Mouse (Mus musculus): ENCODE data around the gene Anapc11. TPM values are rescaled to one million over a fixed set of nuclear protein-coding genes. Genes with fewer than 3 reads are reported as not detected.

Gene Anapc11
- polyA plus RNA-seq, 1 experiment from 2014 or later: 195 TPM

DNA sequence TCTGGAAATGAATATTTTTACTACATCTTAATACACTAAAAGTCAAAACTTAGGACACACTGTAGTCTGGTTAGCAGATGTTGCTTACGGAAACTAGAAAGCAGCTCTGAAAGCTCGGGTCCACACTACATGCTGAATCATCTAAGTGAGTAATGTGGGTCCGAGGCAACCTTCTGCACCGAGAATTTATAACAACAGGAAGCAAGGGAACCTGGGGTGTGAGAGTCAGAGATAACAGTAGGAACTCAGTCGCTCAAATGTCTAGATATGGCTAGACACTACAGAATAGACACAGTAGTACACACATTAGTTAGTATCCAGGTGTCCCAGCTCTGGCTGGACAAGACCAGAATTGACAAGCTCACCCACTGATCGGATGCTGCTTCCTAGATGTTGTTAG is 9.7 kb upstream of the Anapc11 start:
- H3K27ac ChIP-seq (ENCODE audit: low read depth, low read length): no peak overlapping the region
- H3K4me1 ChIP-seq (replicated peaks; ENCODE audit: control insufficient read depth, insufficient read depth, low read length): no peaks in the 10 kb centered on the region
- no peak for ATAC-seq (ENCODE audit: low FRiP score)
- H3K9ac ChIP-seq (ENCODE audit: low read depth, low read length): no peak overlapping the region
- no peak overlapping the region for H3K4me2 ChIP-seq (replicated peaks; ENCODE audit: low read depth, low read length)
- no peaks in the 10 kb centered on the region for H3K9me3 ChIP-seq (ENCODE audit: control insufficient read depth, low read length)
- H3K27me3 ChIP-seq (ENCODE audit: control insufficient read depth, insufficient read depth, low read length): no peaks in the 10 kb centered on the region
- 94% methylated on average over 6 of the region's 6 CpGs for WGBS
- H3K4me3 ChIP-seq (ENCODE audit: low read depth, low read length): no peak overlapping the region
- no peak for DNase-seq (ENCODE audit: low spot score)
- peaks cover 27% of the 10 kb centered on the region for H3K36me3 ChIP-seq (ENCODE audit: control insufficient read depth, insufficient read depth, low read length)

DNA sequence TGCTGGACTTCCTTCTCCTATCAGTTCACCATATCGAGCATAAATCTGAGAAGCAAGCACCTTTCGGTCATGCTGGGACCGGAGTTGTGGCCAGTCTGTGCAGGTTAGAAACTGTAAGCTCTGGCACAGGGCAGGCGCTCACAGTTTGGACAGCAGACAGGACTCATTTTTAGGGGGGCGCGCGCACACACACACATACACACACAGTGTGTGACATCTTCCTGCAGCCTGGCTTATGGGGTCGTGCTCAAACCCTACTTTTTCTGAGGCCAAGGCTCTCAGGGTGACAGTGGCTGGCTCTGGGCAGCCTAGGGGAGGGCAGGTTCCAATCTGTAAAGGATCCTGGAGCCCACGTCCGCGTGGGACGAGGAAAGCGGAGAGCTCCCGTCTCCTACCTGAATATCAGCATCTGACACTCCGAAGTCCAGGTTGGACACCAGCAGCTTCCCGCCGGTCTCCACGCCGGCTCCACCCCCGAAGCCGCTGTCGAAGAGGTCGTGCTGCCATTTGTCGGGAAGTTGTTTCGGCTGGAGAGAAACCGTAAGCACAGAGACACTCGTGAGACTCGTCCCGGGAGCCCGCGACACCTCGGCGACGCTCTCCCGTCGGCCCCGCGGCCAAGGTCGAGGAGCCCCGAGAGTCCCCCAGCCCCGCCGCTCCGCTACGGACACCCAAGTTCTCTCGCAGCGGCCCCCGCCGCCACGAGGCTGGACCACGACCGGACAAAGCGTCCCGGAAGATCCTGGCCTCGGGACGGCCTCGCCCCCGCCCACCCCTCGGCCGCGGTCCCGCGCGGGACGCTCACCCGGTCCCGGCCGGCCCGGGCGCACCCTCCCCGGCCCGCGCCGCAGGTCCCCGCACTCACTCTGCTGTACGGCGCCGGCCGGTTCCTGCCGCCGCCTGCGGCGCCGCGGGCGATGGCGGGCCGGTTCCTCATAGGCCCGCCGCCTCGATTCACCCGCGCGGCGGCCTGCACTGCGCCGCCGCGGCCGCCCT is 683 bp upstream of the Anapc11 start:
- H3K27me3 ChIP-seq (ENCODE audit: control insufficient read depth, insufficient read depth, low read length): no peaks in the 10 kb centered on the region
- peaks cover 15% of the 10 kb centered on the region for H3K36me3 ChIP-seq (ENCODE audit: control insufficient read depth, insufficient read depth, low read length)
- ATAC-seq (ENCODE audit: low FRiP score) (peak; percentile 73), DNase-seq (ENCODE audit: low spot score) (no peak)
- peak overlapping the region; percentile 88 for H3K27ac ChIP-seq (ENCODE audit: low read depth, low read length)
- peaks cover 7% of the 10 kb centered on the region; the same call in 1 of the 2 replicates for H3K4me1 ChIP-seq (replicated peaks; ENCODE audit: control insufficient read depth, insufficient read depth, low read length)
- H3K9me3 ChIP-seq (ENCODE audit: control insufficient read depth, low read length): no peaks in the 10 kb centered on the region
- H3K9ac ChIP-seq (ENCODE audit: low read depth, low read length): peak overlapping the region; percentile 99
- H3K4me3 ChIP-seq (ENCODE audit: low read depth, low read length): peak overlapping the region; percentile 100
- peak overlapping the region; percentile 92 for H3K4me2 ChIP-seq (replicated peaks; ENCODE audit: low read depth, low read length)
- 6% methylated on average over 59 of the region's 99 CpGs for WGBS

DNA sequence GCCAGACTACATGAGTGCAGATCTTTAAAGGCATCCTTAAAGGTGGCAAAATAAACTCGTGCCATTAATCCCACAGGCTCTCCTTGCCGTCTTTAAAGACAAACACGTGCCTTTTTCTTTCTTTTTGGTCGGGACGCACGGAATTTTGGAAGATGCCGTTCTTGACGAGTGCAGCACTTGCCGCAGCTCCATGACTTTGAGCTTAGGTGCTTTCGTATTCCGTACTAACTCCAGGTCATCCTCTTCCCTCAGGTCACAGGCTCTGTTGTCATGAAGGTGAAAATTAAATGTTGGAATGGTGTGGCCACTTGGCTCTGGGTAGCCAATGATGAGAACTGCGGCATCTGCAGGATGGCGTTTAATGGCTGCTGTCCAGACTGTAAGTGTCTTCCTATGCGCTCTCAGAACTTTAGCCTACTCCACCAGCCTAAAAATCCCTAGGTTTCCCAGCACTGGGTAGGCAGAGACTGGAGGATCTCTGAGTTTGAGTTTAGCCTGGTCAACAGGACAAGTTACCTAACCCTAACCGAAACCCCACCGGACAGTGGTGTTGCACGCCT is 849 bp downstream of the Anapc11 start:
- no peak for DNase-seq (ENCODE audit: low spot score)
- Histone ChIP-seq H3K27me3 (ENCODE audit: control insufficient read depth, insufficient read depth, low read length) (no peaks in the 10 kb centered on the region), H3K27ac (ENCODE audit: low read depth, low read length) (no peak overlapping the region), H3K4me2 (replicated peaks; ENCODE audit: low read depth, low read length) (peak overlapping the region; percentile 76), H3K36me3 (ENCODE audit: control insufficient read depth, insufficient read depth, low read length) (peaks cover 10% of the 10 kb centered on the region), H3K4me3 (ENCODE audit: low read depth, low read length) (peak overlapping the region; percentile 100), H3K4me1 (replicated peaks; ENCODE audit: control insufficient read depth, insufficient read depth, low read length) (peaks cover 7% of the 10 kb centered on the region; the same call in 1 of the 2 replicates), H3K9ac (ENCODE audit: low read depth, low read length) (peak overlapping the region; percentile 64), H3K9me3 (ENCODE audit: control insufficient read depth, low read length) (no peaks in the 10 kb centered on the region)
- WGBS: 48% methylated on average over 17 of the region's 17 CpGs
- no peak for ATAC-seq (ENCODE audit: low FRiP score)

DNA sequence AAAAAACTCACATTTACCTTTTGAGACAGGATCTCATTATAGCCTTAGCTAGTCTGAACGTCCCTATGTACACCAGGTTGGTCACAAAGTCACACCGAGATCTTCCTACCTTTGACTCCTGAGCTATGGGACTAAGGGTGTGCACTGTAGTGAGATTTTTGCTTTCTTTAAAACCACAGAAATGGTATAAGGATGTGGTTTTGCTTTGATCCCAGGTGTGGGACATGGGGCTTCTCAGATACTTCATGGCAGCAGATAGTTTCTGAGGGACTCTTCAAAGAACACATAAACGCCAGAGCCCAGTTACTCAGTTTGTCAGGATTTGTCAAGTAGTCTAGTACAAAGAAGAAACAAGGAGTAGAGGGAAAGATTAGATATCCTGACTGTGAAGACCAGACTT is 2.5 kb downstream of the Anapc11 start:
- 98% methylated on average over 3 of the region's 3 CpGs for WGBS
- Histone ChIP-seq H3K9me3 (ENCODE audit: control insufficient read depth, low read length) (no peaks in the 10 kb centered on the region), H3K27ac (ENCODE audit: low read depth, low read length) (no peak overlapping the region), H3K4me2 (replicated peaks; ENCODE audit: low read depth, low read length) (no peak overlapping the region), H3K4me3 (ENCODE audit: low read depth, low read length) (no peak overlapping the region), H3K27me3 (ENCODE audit: control insufficient read depth, insufficient read depth, low read length) (no peaks in the 10 kb centered on the region), H3K9ac (ENCODE audit: low read depth, low read length) (no peak overlapping the region), H3K36me3 (ENCODE audit: control insufficient read depth, insufficient read depth, low read length) (peaks cover 7% of the 10 kb centered on the region; the same call in 1 of the 2 replicates), H3K4me1 (replicated peaks; ENCODE audit: control insufficient read depth, insufficient read depth, low read length) (peaks cover 7% of the 10 kb centered on the region; the same call in 1 of the 2 replicates)
- no peak for ATAC-seq (ENCODE audit: low FRiP score)
- no peak for DNase-seq (ENCODE audit: low spot score)

DNA sequence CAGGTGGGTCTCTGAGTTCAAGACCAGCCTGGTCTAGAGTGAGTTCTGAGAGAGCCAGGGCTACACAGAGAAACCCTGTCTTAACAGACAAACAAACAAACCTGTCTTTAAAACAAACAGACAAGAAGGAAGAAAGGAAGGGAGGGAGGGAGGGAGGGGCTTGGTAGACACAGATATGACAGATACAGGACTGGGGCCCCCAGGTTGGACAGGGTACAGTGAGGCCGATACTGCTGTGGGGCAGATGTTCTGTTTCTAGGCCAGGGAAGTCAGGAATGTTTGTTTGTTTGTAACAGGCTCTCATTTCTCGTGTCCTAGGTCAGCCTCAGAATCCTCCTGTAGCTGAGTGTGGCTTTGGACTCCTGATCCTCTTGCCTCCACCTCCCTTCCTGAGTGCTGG is 5.3 kb downstream of the Anapc11 start:
- H3K4me2 ChIP-seq (replicated peaks; ENCODE audit: low read depth, low read length): no peak overlapping the region
- H3K36me3 ChIP-seq (ENCODE audit: control insufficient read depth, insufficient read depth, low read length): no peaks in the 10 kb centered on the region
- H3K27ac ChIP-seq (ENCODE audit: low read depth, low read length): no peak overlapping the region
- ATAC-seq (ENCODE audit: low FRiP score) (no peak), DNase-seq (ENCODE audit: low spot score) (no peak)
- H3K4me1 ChIP-seq (replicated peaks; ENCODE audit: control insufficient read depth, insufficient read depth, low read length): peaks cover 3% of the 10 kb centered on the region; the same call in 1 of the 2 replicates
- H3K9ac ChIP-seq (ENCODE audit: low read depth, low read length): no peak overlapping the region
- WGBS: 94% methylated on average over 2 of the region's 2 CpGs
- H3K27me3 ChIP-seq (ENCODE audit: control insufficient read depth, insufficient read depth, low read length): peaks cover 8% of the 10 kb centered on the region; the same call in 1 of the 2 replicates
- no peaks in the 10 kb centered on the region for H3K9me3 ChIP-seq (ENCODE audit: control insufficient read depth, low read length)
- H3K4me3 ChIP-seq (ENCODE audit: low read depth, low read length): no peak overlapping the region

DNA sequence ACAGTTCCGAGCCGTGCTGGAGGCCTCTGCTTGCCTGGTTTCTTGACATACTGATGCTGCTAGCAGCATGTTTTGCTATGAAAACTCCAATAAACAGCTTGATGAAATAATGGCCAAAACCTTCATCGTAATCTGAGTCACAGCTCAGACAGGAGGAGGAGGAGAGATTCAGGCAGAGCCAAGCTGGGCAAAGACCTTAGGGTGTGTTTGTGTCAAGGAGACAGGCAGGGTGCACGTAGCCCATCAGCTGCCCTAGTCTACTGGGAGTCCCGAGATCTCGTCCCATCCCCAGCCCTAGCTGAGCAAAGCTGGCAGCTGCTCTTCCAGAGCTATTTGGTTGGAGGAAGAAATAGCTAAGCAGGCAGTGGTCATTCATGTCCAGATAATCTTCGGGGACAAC is 7.4 kb downstream of the Anapc11 start:
- Histone ChIP-seq H3K9me3 (ENCODE audit: control insufficient read depth, low read length) (no peaks in the 10 kb centered on the region), H3K4me2 (replicated peaks; ENCODE audit: low read depth, low read length) (no peak overlapping the region), H3K4me3 (ENCODE audit: low read depth, low read length) (no peak overlapping the region), H3K36me3 (ENCODE audit: control insufficient read depth, insufficient read depth, low read length) (no peaks in the 10 kb centered on the region), H3K9ac (ENCODE audit: low read depth, low read length) (no peak overlapping the region), H3K27me3 (ENCODE audit: control insufficient read depth, insufficient read depth, low read length) (peaks cover 13% of the 10 kb centered on the region; the same call in 1 of the 2 replicates), H3K27ac (ENCODE audit: low read depth, low read length) (no peak overlapping the region), H3K4me1 (replicated peaks; ENCODE audit: control insufficient read depth, insufficient read depth, low read length) (peaks cover 7% of the 10 kb centered on the region; the same call in 1 of the 2 replicates)
- DNase-seq (ENCODE audit: low spot score) (no peak), ATAC-seq (ENCODE audit: low FRiP score) (no peak)
- 88% methylated on average over 7 of the region's 7 CpGs for WGBS

DNA sequence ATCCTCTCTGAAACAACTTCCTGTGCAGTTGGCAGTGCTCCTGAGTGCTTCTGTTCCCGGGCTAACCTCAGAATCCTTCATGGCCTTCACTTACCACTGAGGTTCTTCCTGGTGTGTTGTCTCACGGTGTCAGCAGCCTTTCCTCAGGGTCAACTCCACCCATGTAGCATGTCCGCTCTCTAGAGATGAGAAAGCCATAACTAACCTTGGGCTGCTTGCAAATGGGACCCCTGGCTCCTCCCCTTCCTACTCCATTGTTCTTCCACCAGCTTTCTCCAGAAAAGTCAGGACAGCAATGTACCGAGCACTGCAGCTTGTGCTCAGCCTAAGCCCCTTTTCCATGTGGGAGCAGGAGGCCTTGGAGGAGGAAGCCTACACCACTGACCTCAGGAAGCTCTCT is 8.5 kb downstream of the Anapc11 start:
- H3K4me2 ChIP-seq (replicated peaks; ENCODE audit: low read depth, low read length): no peak overlapping the region
- no peak for DNase-seq (ENCODE audit: low spot score)
- H3K4me3 ChIP-seq (ENCODE audit: low read depth, low read length): no peak overlapping the region
- H3K9ac ChIP-seq (ENCODE audit: low read depth, low read length): no peak overlapping the region
- peaks cover 13% of the 10 kb centered on the region; the same call in 1 of the 2 replicates for H3K27me3 ChIP-seq (ENCODE audit: control insufficient read depth, insufficient read depth, low read length)
- WGBS: 75% methylated on average over 4 of the region's 4 CpGs
- no peaks in the 10 kb centered on the region for H3K9me3 ChIP-seq (ENCODE audit: control insufficient read depth, low read length)
- no peak for ATAC-seq (ENCODE audit: low FRiP score)
- peaks cover 7% of the 10 kb centered on the region; the same call in 1 of the 2 replicates for H3K36me3 ChIP-seq (ENCODE audit: control insufficient read depth, insufficient read depth, low read length)
- peaks cover 7% of the 10 kb centered on the region; the same call in 1 of the 2 replicates for H3K4me1 ChIP-seq (replicated peaks; ENCODE audit: control insufficient read depth, insufficient read depth, low read length)
- H3K27ac ChIP-seq (ENCODE audit: low read depth, low read length): no peak overlapping the region

DNA sequence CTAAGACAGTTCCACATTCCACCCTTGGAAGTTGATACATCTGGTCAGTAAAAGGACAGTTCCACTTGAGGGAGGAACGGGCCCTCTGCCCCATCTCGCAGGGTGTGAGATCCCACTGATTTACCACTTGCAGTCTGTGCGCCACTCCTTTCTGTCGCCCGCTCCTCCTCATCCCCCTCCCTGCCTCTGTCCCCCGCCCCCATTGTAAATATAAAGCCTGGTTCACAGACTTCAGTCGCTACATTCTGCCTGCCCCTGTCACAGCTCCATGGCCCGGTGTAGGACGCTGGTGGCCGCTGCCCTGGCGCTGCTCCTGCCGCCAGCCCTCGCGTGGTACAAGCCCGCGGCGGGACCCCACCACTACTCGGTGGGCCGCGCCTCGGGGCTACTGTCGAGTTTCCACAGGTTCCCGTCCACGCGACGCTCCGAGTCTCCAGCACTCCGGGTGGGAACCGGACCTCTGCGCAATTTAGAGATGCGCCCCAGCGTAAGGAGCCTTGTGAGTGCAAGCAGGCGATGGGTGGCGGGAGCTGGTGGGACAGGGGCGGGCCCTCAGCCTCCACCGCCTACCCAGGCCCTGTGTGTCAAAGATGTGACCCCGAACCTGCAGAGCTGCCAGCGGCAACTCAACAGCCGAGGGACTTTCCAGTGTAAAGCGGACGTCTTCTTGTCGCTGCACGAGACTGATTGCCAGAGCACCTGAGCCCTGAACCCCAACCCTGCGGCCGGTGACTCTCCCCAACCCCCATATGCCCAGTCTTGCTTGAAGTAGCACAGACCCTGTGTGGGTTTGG is 10.2 kb downstream of the Anapc11 start, which contains the start of gene Npb:
Npb (plus strand) TSS at position 237 of the 794 bp plus-strand sequence.
- peaks cover 7% of the 10 kb centered on the region; the same call in 1 of the 2 replicates for H3K36me3 ChIP-seq (ENCODE audit: control insufficient read depth, insufficient read depth, low read length)
- 6% methylated on average over 43 of the region's 45 CpGs for WGBS
- peak within 1 kb of the TSS; percentile 40 for H3K4me2 ChIP-seq (replicated peaks; ENCODE audit: low read depth, low read length)
- DNase-seq (ENCODE audit: low spot score) (peak; percentile 18), ATAC-seq (ENCODE audit: low FRiP score) (0 out of 2 replicates have a peak, but pooled peaks have one; percentile 51)
- peak within 1 kb of the TSS; percentile 16; the same call in 1 of the 2 replicates for H3K4me3 ChIP-seq (ENCODE audit: low read depth, low read length)
- no peak within 1 kb of the TSS for H3K27ac ChIP-seq (ENCODE audit: low read depth, low read length)
- H3K9ac ChIP-seq (ENCODE audit: low read depth, low read length): peak within 1 kb of the TSS; percentile 45; the same call in 1 of the 2 replicates
- H3K4me1 ChIP-seq (replicated peaks; ENCODE audit: control insufficient read depth, insufficient read depth, low read length): peaks cover 7% of the 10 kb centered on the region; the same call in 1 of the 2 replicates
- no peaks in the 10 kb centered on the region for H3K9me3 ChIP-seq (ENCODE audit: control insufficient read depth, low read length)
- peaks cover 13% of the 10 kb centered on the region; the same call in 1 of the 2 replicates for H3K27me3 ChIP-seq (ENCODE audit: control insufficient read depth, insufficient read depth, low read length)
